Mouse (Mus musculus) erythroblast, embryonic 14.5 days (primary cell): ENCODE measurements around the gene C1ql1.

Experiments
- GATA1 ChIP-seq: IDR thresholded peaks from 2 replicates; pipeline ENCODE4 v1.6.1; 2012; ENCODE audit warnings: low read length, inconsistent platforms, mixed read lengths
- TAL1 ChIP-seq: IDR thresholded peaks from 3 replicates; pipeline ENCODE4 v1.6.1; 2012; ENCODE audit warnings: low read length, inconsistent platforms, mixed read lengths

GRCm38 (mm10) chr11:102989641-102990151 is 43.2 kb upstream of the C1ql1 start:
- no peak for TF ChIP-seq GATA1
- no peak for TF ChIP-seq TAL1
